Mouse (Mus musculus) activated CD4-positive, CD25-positive, alpha-beta regulatory T cell, adult 4 months (primary cell): ENCODE data around the gene Smg6. TPM values are rescaled to one million over a fixed set of nuclear protein-coding genes. Genes with fewer than 3 reads are reported as not detected.

Experiments used
- ATAC-seq: one replicate; pipeline ENCODE4 v1.8.0; 2017
- polyA plus RNA-seq, 2 experiments: library from polyadenylated mRNA; unstranded; fragments of 100-300 nt; shearing (Covaris generic); gene quantifications; one replicate each; pipeline ENCODE4 v1.2.1; 2017

Smg6 gene
- 10 to 100 TPM; 15.3 to 15.5 TPM for polyA plus RNA-seq

GRCm38 (mm10) chr11:74925577-74926387 lies at the start of gene Smg6, which contains the start of gene Srr:
TSS of gene Smg6 (plus strand) at chr11:74925823.
TSS of gene Srr (minus strand) at chr11:74925948.
- ATAC-seq, result peak; percentile 68

DNA sequence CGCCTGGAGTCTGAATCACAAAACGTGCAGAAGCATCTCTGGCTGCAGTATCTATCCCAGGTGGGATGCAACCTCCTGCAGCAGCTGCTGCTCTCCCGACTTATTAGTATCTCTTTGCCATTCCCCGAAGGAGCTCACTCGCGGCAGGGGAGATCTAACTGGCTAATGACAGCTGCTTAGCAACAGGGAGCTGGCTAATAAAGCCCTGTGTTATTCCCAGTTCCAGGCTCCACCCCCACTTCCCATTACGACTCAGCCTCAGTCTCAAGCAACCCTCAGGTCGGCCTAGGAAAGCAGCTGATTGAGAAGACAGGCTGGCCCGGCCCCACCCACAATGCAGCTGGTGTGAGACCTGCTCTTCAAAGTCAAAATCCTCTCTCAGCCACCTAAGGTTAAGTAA lies 48.8 kb upstream of the Smg6 start:
- ATAC-seq, result no peak

DNA sequence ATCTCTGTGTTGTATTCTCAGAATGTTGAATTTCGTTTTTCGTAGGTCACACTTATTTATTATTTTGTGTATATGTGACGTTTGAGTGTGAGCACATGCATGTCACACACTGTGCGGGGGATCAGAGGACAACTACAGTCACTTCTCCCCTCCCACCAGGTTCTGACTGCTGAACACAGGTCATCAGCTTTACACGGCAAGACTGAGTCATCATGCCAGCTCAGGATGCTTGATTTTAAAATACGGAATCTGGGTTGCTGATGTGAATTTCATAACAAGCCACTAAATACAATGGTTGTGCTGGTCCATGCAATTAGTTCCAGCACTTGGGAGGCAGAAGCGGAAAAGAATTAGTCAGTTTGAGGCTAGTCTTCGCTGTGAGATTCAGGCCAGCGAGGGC lies 44.6 kb upstream of the Smg6 start:
- no peak for ATAC-seq

GRCm38 (mm10) chr11:74881979-74882378 lies 43.6 kb upstream of the Smg6 start:
- no peak for ATAC-seq

DNA sequence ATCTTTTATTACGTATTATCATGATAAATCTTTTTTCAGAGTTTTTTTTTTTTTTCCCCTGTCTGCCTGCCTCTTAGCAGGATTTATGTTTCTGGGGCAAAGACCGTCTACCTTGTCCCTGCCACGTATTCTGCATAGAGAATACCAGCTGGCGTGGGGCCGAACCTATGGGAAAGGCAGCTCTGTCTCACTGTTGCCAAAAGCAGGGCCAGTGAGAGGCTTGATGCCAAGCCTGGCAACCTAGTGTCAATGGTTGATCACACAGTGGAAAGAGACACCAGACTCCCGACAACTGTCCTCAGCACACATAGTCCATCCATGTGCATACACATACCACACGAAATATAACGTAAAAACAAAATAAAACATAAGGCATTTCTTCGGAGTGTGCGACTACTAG lies 42.5 kb upstream of the Smg6 start:
- no peak for ATAC-seq

DNA sequence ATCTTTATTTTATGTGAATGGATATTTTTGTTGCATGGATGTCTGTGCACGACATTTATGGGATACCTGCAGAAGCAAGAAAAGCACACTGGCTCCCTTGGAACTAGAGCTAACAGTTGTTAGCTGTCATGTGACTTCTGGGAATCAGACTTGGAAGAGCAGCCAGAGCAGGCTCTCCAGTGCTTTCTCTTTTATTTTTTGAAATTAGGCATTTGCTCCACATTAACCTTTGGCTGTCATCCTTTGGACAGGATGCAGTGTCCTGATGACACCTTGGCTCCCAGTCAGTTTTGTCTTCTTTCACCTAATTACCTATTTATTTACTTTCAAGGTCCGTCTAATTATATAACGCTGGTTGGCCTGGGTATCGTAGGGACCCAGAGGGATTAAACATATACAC lies 31.0 kb upstream of the Smg6 start:
- ATAC-seq, result no peak

- no peak for ATAC-seq
These were observed 29.4 kb upstream of the Smg6 start for GRCm38 (mm10) chr11:74895980-74896900.

- peak; percentile 29 for ATAC-seq
These were observed 28.5 kb upstream of the Smg6 start, which contains the start of gene Sgsm2 for GRCm38 (mm10) chr11:74896901-74897677. TSS of gene Sgsm2 (minus strand) at chr11:74897060.

DNA sequence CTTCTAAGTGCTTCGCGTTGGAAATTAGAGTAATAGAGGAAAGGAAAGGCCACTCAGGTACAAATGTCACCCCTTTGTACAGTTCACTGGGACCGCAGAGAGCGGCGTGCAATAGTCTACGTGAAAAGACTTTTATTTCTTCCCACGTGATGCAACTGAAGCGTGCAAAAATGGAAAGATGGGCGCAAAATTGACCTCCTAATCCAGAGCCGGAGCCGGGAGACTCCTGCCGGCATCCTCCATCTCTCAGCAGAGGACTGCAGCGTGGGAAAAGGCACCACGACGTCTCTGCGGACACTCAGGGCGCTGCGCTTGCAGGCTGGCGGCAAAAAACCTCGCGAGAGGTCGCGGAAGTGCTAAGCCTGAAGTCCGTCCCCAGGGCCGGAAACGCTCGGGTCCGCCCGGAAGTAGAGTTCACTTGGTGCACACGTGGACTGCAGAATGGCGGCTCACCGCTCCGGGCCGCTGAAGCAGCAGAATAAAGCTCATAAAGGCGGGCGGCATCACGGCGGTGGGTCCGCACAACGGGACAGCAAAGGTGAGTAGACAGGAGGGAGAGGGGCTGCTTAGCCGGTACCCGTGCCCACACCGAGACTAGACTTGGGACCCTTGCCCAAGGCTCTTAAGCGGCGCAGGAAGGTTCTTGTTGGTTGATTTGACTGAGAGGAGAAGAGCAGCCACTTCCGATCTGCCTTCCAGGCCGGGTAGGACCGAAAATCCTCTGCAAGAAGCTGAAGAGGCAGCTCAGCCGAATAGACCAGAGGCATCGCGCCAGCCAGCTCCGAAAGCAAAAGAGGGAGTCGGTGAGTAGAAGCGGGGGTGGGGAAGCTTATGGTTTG lies 27.7 kb upstream of the Smg6 start, which contains the start of gene Tsr1:
TSS of gene Tsr1 (plus strand) at position 394 of the 839 bp plus-strand sequence.
- ATAC-seq, result peak; percentile 87

GRCm38 (mm10) chr11:74898517-74898827 lies 27.2 kb upstream of the Smg6 start:
- ATAC-seq, result no peak

DNA sequence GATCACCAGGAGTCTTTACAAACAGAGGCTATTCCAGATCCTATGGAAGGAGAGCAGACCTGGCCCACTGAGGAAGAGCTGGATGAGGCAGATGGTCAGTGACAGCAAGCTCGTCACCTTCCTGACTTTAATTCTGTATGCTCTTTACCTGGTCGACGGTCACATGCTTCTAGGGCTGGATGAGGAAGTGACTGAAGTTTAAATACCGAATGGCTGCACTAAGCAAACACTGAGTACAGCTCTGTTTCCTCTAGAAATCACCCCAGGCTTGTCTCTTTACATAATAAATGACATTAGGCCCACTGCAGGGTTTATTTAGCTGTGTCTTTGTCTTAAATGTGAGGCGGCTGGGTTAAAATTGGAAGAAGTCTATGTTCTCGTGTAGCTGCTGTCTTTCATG lies 24.1 kb upstream of the Smg6 start:
- no peak for ATAC-seq

- no peak for ATAC-seq
These were observed 23.2 kb upstream of the Smg6 start for GRCm38 (mm10) chr11:74902416-74902815.

- ATAC-seq, result no peak
These were observed 17.8 kb upstream of the Smg6 start for GRCm38 (mm10) chr11:74907850-74908249.

- ATAC-seq, result no peak
These were observed 16.8 kb upstream of the Smg6 start for GRCm38 (mm10) chr11:74908618-74909399.

DNA sequence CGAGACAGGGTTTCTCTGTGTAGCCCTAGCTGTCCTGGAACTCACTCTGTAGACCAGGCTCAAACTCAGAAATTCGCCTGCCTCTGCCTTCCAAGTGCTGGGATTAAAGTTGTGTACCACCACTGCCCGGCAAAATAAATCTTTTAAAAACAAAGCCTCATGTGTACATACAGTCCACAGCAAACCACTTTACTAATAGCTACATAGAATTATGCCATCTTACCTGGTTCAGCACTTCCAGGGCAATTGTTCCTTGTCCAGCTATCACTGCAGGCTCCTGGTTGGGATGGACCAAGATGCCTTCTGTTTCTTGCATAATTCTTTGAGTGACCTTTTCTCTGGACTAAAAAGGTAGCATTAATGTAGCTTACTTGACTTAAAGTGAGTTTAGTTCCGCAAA lies 15.6 kb upstream of the Smg6 start:
- ATAC-seq, result no peak

- ATAC-seq, result no peak
These were observed 13.1 kb upstream of the Smg6 start for GRCm38 (mm10) chr11:74912492-74912891.

GRCm38 (mm10) chr11:74919249-74919648 lies 6.4 kb upstream of the Smg6 start:
- ATAC-seq, result no peak

DNA sequence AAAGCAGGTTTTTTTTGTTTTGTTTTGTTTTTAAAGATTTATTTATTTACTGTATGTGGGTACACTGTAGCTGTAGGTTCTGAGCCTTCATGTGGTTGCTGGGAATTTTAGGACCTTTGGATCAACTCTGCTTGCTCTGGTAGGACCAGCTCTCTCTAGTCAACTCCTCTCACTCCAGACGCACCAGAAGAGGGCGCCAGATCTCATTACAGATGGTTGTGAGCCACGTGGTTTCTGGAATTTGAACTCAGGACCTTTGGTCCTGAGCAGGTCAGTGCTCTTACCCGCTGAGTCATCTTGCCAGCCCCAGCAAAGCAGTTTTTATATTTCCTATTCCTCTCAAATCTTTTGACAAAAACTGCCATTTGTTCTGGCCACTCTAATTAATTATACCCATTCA lies 1.5 kb upstream of the Smg6 start:
- no peak for ATAC-seq

DNA sequence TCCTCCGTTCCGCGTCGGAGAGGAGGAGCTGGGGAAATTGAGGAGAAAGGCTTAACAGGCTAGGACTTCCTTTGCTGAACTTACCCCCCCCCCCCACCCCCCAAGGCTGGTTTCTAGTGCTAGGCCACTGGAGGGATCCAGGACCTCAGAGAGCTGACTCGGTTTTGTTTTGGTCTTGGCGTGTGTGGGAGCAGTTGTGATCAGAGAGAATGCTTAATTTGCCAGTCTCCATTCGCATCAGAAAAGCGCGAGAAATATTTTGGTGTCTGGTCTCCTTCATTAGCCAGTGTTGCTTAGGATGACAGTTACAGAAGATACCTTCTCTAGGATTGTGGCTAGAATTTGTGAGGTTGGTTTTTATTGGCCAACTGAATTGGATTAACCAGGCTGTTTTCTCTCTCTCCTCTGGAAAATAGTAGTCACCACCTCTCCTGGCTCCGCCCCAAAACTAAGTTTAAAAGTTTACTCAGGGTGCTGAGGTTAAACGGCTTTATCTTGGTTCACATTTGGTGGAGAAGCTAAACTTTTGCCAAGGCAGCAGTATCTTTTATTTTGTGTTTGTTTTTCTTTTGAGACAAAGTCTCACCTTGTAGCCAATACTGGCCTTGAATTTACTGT lies 874 bp downstream of the Smg6 start:
- ATAC-seq, result peak; percentile 41

- ATAC-seq, result no peak
These were observed 1.7 kb downstream of the Smg6 start for GRCm38 (mm10) chr11:74927236-74927725.
